In genomic region chr13:49608589-49609322, GRCm38 (mm10) we compare ENCODE assay signal across 17 mouse cellular contexts. TPM values are rescaled to one million over a fixed set of nuclear protein-coding genes. Genes with fewer than 3 reads are reported as not detected.
DNase-seq lines count a peak whose midpoint lies in the region; ATAC-seq and TF ChIP-seq lines count a peak whose summit lies in the region.
"Had no signal": no experiment of that assay in that cellular context is flagged by ENCODE, and none has a peak within 500 bp of the region (broad histone marks: within the 10 kb centered on the region; RNA-seq: fewer than 3 reads in every experiment).

No protein-coding gene starts in this region.

- no peak overlapping the region for H3K27ac ChIP-seq in kidney, postnatal 0 days
- H3K27ac ChIP-seq in embryonic facial prominence, embryonic 14.5 days (replicated peaks; ENCODE audit: low read depth, low read length) = peak overlapping the region; percentile 87
- H3K27ac ChIP-seq: liver, embryonic 13.5 days had no signal

- WGBS in kidney, postnatal 0 days = 60% methylated on average over 4 of the region's 4 CpGs
- WGBS in embryonic facial prominence, embryonic 14.5 days = 27% methylated on average over 4 of the region's 4 CpGs

- TF ChIP-seq CTCF in kidney, postnatal 0 days (IDR thresholded peaks at IDR 0.05; ENCODE audit: low read depth) = no peak

- peak; percentile 34 to 39 for DNase-seq in heart, adult 18-20 months
- DNase-seq in heart, adult 11 months = no peak
- peak; percentile 42 for DNase-seq in kidney, postnatal 0 days (ENCODE audit: low spot score)
- DNase-seq in kidney, adult 8-10 months = no peak
- DNase-seq in embryonic facial prominence, embryonic 14.5 days (ENCODE audit: low spot score) = peak; percentile 55
- no peak for DNase-seq in ovary, postnatal 36 days (ENCODE audit: low spot score)
- DNase-seq: adrenal gland, postnatal 36 days; cerebellum, adult 11 months; liver, embryonic 13.5 days had no signal

- H3K4me1 ChIP-seq in kidney, postnatal 0 days (replicated peaks; ENCODE audit: insufficient read depth, low read length) = no peaks in the 10 kb centered on the region
- H3K4me1 ChIP-seq in embryonic facial prominence, embryonic 14.5 days (ENCODE audit: control insufficient read depth, insufficient read depth, low read length) = peaks cover 8% of the 10 kb centered on the region; the same call in 1 of the 2 replicates
- H3K4me1 ChIP-seq: liver, embryonic 13.5 days had no signal

- no peak for TF ChIP-seq POLR2A in myocyte (IDR thresholded peaks at IDR 0.05; ENCODE audit: insufficient read length, low read depth)

- peaks cover 21% of the 10 kb centered on the region for H3K79me2 ChIP-seq in myocyte (ENCODE audit: control insufficient read depth, insufficient read depth)

- no peak overlapping the region for H3ac ChIP-seq in myocyte (ENCODE audit: control insufficient read depth, insufficient read length)

- H3K4me3 ChIP-seq in kidney, postnatal 0 days (replicated peaks; ENCODE audit: low read depth, low read length) = peak overlapping the region; percentile 14; the same call in 1 of the 2 replicates
- H3K4me3 ChIP-seq in embryonic facial prominence, embryonic 14.5 days (ENCODE audit: low read depth, low read length) = peak overlapping the region; percentile 38
- H3K4me3 ChIP-seq in myocyte = peak overlapping the region; percentile 22
- H3K4me3 ChIP-seq: liver, embryonic 13.5 days had no signal

- peak overlapping the region; percentile 31 for H3K4me2 ChIP-seq in kidney, postnatal 0 days (ENCODE audit: low read length)
- peak overlapping the region; percentile 48 for H3K4me2 ChIP-seq in embryonic facial prominence, embryonic 14.5 days (ENCODE audit: low read depth, low read length)
- peak overlapping the region; percentile 78 for H3K4me2 ChIP-seq in myocyte (ENCODE audit: low read depth)
- H3K4me2 ChIP-seq: liver, embryonic 13.5 days had no signal

- no peak overlapping the region for H3K9ac ChIP-seq in kidney, postnatal 0 days (ENCODE audit: low read depth, low read length)
- peak overlapping the region; percentile 57 for H3K9ac ChIP-seq in embryonic facial prominence, embryonic 14.5 days (ENCODE audit: low read depth, low read length)
- H3K9ac ChIP-seq: liver, embryonic 13.5 days had no signal

- no peak for ATAC-seq in kidney, postnatal 0 days (replicated peaks; ENCODE audit: low FRiP score, low read depth)
- no peak for ATAC-seq in embryonic facial prominence, embryonic 14.5 days (ENCODE audit: low read depth)
- no peak for ATAC-seq in cerebellum, adult (ENCODE audit: insufficient number of reproducible peaks, low FRiP score, low TSS enrichment)
- ATAC-seq: hindbrain, embryonic 16.5 days had no signal

- H3K36me3 ChIP-seq in kidney, postnatal 0 days (ENCODE audit: insufficient read depth, low read length) = no peaks in the 10 kb centered on the region
- peaks cover 12% of the 10 kb centered on the region; the same call in 1 of the 2 replicates for H3K36me3 ChIP-seq in embryonic facial prominence, embryonic 14.5 days (ENCODE audit: control insufficient read depth, insufficient read depth, low read length)
- H3K36me3 ChIP-seq in myocyte (ENCODE audit: control insufficient read depth, insufficient read depth) = peaks cover 16% of the 10 kb centered on the region
- H3K36me3 ChIP-seq: liver, embryonic 13.5 days had no signal

- no peaks in the 10 kb centered on the region for H3K9me3 ChIP-seq in kidney, postnatal 0 days (replicated peaks; ENCODE audit: low read length)
- H3K9me3 ChIP-seq in embryonic facial prominence, embryonic 14.5 days (ENCODE audit: control insufficient read depth, low read length) = no peaks in the 10 kb centered on the region
- H3K9me3 ChIP-seq: liver, embryonic 13.5 days had no signal

- H3K27me3 ChIP-seq in kidney, postnatal 0 days (ENCODE audit: insufficient read depth, low read length) = no peaks in the 10 kb centered on the region
- no peaks in the 10 kb centered on the region for H3K27me3 ChIP-seq in embryonic facial prominence, embryonic 14.5 days (replicated peaks; ENCODE audit: control insufficient read depth, insufficient read depth, low read length)
- no peaks in the 10 kb centered on the region for H3K27me3 ChIP-seq in myocyte (ENCODE audit: control insufficient read depth, insufficient read depth, insufficient read length)
- H3K27me3 ChIP-seq: liver, embryonic 13.5 days had no signal

TF ChIP-seq in myocyte, 11 proteins besides CTCF, POLR2A, EP300 and RAD21:
- TF ChIP-seq USF1 (IDR thresholded peaks at IDR 0.05; ENCODE audit: low read depth) (no peak), E2F4 (IDR thresholded peaks at IDR 0.05; ENCODE audit: insufficient read depth) (no peak), SRF (IDR thresholded peaks at IDR 0.05; ENCODE audit: control insufficient read depth, insufficient read length, low read depth) (no peak), MAX (IDR thresholded peaks at IDR 0.05; ENCODE audit: low read depth) (no peak), MYOG (IDR thresholded peaks at IDR 0.05; ENCODE audit: control insufficient read depth in 1 of 3, insufficient read depth in 1 of 3, insufficient read length in 2 of 3, low read depth in 2 of 3) (no peak)

RNA-seq across cellular contexts. Expression of gene Ogn, which starts 0.9 kb away (rescaled TPM):
- 10 to 100 TPM; 65.6 to 70.9 TPM for total RNA-seq in heart, adult 18-20 months (2021)
- polyA plus RNA-seq in kidney, postnatal 0 days (2015; fragmentation: Nextera tagmentation; extraction: Ambion mirVana) = 43.8 and 54.3 TPM in 2 replicates
- polyA plus RNA-seq in embryonic facial prominence, embryonic 14.5 days (2014; fragmentation: Nextera tagmentation; extraction: Ambion mirVana) = 290 and 318 TPM in 2 replicates
- polyA plus RNA-seq in myocyte (2012; fragmentation: generic; extraction: Trizol) = 19.5 TPM
- total RNA-seq: granulocyte monocyte progenitor cell, adult 5-6 weeks; megakaryocyte-erythroid progenitor cell, adult 5-6 weeks had no signal

RNA-seq across cellular contexts. Expression of gene Omd, which starts 26.5 kb away (rescaled TPM):
- 1 to 10 TPM; 1.1 to 1.3 TPM for total RNA-seq in heart, adult 18-20 months (2021)
- 0.62 and 1.6 TPM in 2 replicates for polyA plus RNA-seq in kidney, postnatal 0 days (2015; fragmentation: Nextera tagmentation; extraction: Ambion mirVana)
- polyA plus RNA-seq in embryonic facial prominence, embryonic 14.5 days (2014; fragmentation: Nextera tagmentation; extraction: Ambion mirVana) = 19.2 and 31.9 TPM in 2 replicates
- polyA plus RNA-seq in myocyte (2012; fragmentation: generic; extraction: Trizol) = 0.14 TPM
- total RNA-seq: common myeloid progenitor, adult 5-6 weeks; ES-E14; granulocyte monocyte progenitor cell, adult 5-6 weeks had no signal
- polyA plus RNA-seq: small intestine, adult 2 months had no signal

RNA-seq across cellular contexts. Expression of gene Cenpp, which starts 43.8 kb away (rescaled TPM):
- total RNA-seq in heart, adult 18-20 months (2021) = 1 to 10 TPM; 2.4 to 2.8 TPM
- 21.5 and 21.9 TPM in 2 replicates for polyA plus RNA-seq in kidney, postnatal 0 days (2015; fragmentation: Nextera tagmentation; extraction: Ambion mirVana)
- 22.3 and 24.0 TPM in 2 replicates for polyA plus RNA-seq in embryonic facial prominence, embryonic 14.5 days (2014; fragmentation: Nextera tagmentation; extraction: Ambion mirVana)
- 6.3 TPM for polyA plus RNA-seq in myocyte (2012; fragmentation: generic; extraction: Trizol)

RNA-seq across cellular contexts. Expression of gene Nol8, which starts 44.1 kb away (rescaled TPM):
- total RNA-seq in heart, adult 18-20 months (2021) = 10 to 100 TPM; 20.7 to 21.4 TPM
- 15.7 and 19.3 TPM in 2 replicates for polyA plus RNA-seq in kidney, postnatal 0 days (2015; fragmentation: Nextera tagmentation; extraction: Ambion mirVana)
- polyA plus RNA-seq in embryonic facial prominence, embryonic 14.5 days (2014; fragmentation: Nextera tagmentation; extraction: Ambion mirVana) = 14.1 and 14.5 TPM in 2 replicates
- polyA plus RNA-seq in myocyte (2012; fragmentation: generic; extraction: Trizol) = 3.0 TPM

Comparison
In these comparisons a context has a peak if more than half of its experiments do, and no peak if none do; other contexts are left out.
1. DNase-seq: peak in heart, adult 18-20 months (2 of 2), kidney, postnatal 0 days (single experiment) and embryonic facial prominence, embryonic 14.5 days (single experiment); none in heart, adult 11 months (single experiment), kidney, adult 8-10 months (0 of 2) and ovary, postnatal 36 days (single experiment).
2. Peak in every context shown above with its lines, with median percentiles within 50 percentile points of each other: H3K4me2 ChIP-seq and H3K4me3 ChIP-seq.